Mouse (Mus musculus) lung, postnatal 0 days (tissue): ENCODE results near the gene H2-DMa.

ENCODE experiments used
- CTCF ChIP-seq: IDR thresholded peaks from 2 replicates; pipeline ENCODE4 v1.5.1; 2016; ENCODE audit warnings: antibody characterized with exemption, mild to moderate bottlenecking
- EP300 ChIP-seq: IDR thresholded peaks from 2 replicates; pipeline ENCODE4 v1.6.1; 2016; ENCODE audit warnings: antibody characterized with exemption, mild to moderate bottlenecking, control low read depth

DNA sequence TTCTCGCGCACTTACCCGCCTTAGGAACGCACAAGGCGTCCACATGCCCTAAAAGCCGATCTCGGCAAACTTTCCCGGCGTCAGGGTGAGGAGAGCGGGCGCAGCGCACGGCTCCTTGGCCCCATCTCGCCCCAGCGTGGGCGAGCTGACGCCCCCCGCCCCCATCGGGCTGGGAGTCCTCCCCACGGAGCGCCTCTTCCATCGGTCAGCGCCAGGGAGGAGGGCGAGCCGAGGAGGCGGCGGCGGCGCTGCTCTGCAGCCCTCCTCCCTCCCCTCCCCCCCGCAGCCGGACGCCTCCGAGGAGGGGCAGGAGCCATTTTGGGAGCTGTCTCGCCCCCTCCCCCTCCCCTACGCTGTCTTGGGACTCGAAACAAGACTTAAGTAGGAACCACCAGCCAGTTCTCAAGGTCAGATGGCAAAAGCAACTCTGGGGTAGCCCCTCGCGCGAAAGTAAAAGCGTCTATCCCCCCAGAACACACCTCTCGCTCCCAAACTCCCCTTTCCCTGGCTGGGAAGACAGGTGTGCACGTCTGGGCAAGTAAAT lies 911 bp downstream of the H2-DMa start:
- TF ChIP-seq CTCF = no peak
- no peak; the same call in 1 of the 2 replicates for TF ChIP-seq EP300
